Mouse (Mus musculus): ENCODE measurements around the gene Osbpl8. TPM values are rescaled to one million over a fixed set of nuclear protein-coding genes. Genes with fewer than 3 reads are reported as not detected.

Osbpl8 gene
- polyA plus RNA-seq, 1 experiment, result 16.4 TPM

GRCm38 (mm10) chr10:111256156-111256555 is 91.6 kb downstream of the Osbpl8 start:
- no peak overlapping the region for H3K9ac ChIP-seq (ENCODE audit: low read depth, poor library complexity, severe bottlenecking)
- H3K4me3 ChIP-seq (ENCODE audit: low read depth, low read length), result no peak overlapping the region
- no peak for TF ChIP-seq POLR2A (IDR thresholded peaks at IDR 0.05; ENCODE audit: insufficient read depth, low read length)
- no peak for TF ChIP-seq CTCF (IDR thresholded peaks at IDR 0.05; ENCODE audit: low read depth, low read length)
- no peak for TF ChIP-seq EP300 (IDR thresholded peaks at IDR 0.05; ENCODE audit: insufficient read depth, low read depth, low read length)
- H3K9me3 ChIP-seq (replicated peaks; ENCODE audit: control insufficient read depth, insufficient read depth, low read length, poor library complexity, severe bottlenecking), result no peaks in the 10 kb centered on the region
- H3K4me1 ChIP-seq (ENCODE audit: control insufficient read depth, insufficient read depth, low read length), result no peaks in the 10 kb centered on the region
- no peaks in the 10 kb centered on the region for H3K27me3 ChIP-seq (ENCODE audit: control insufficient read depth, insufficient read depth, low read length, poor library complexity, severe bottlenecking)
- H3K36me3 ChIP-seq (ENCODE audit: control insufficient read depth, insufficient read depth, low read length, poor library complexity, severe bottlenecking), result no peaks in the 10 kb centered on the region
- no peak overlapping the region for H3K27ac ChIP-seq (ENCODE audit: insufficient read depth, low read length)

- Histone ChIP-seq H3K9ac (ENCODE audit: low read depth, poor library complexity, severe bottlenecking) (no peak overlapping the region), H3K4me1 (ENCODE audit: control insufficient read depth, insufficient read depth, low read length) (no peaks in the 10 kb centered on the region), H3K27ac (ENCODE audit: insufficient read depth, low read length) (no peak overlapping the region), H3K9me3 (replicated peaks; ENCODE audit: control insufficient read depth, insufficient read depth, low read length, poor library complexity, severe bottlenecking) (no peaks in the 10 kb centered on the region), H3K4me3 (ENCODE audit: low read depth, low read length) (no peak overlapping the region), H3K36me3 (ENCODE audit: control insufficient read depth, insufficient read depth, low read length, poor library complexity, severe bottlenecking) (no peaks in the 10 kb centered on the region), H3K27me3 (ENCODE audit: control insufficient read depth, insufficient read depth, low read length, poor library complexity, severe bottlenecking) (no peaks in the 10 kb centered on the region)
- TF ChIP-seq CTCF (IDR thresholded peaks at IDR 0.05; ENCODE audit: low read depth, low read length) (no peak), POLR2A (IDR thresholded peaks at IDR 0.05; ENCODE audit: insufficient read depth, low read length) (no peak), EP300 (IDR thresholded peaks at IDR 0.05; ENCODE audit: insufficient read depth, low read depth, low read length) (no peak)
These were observed 92.8 kb downstream of the Osbpl8 start for GRCm38 (mm10) chr10:111257358-111257757.

GRCm38 (mm10) chr10:111258256-111258655 is 93.7 kb downstream of the Osbpl8 start:
- H3K4me3 ChIP-seq (ENCODE audit: low read depth, low read length), result no peak overlapping the region
- H3K4me1 ChIP-seq (ENCODE audit: control insufficient read depth, insufficient read depth, low read length), result no peaks in the 10 kb centered on the region

GRCm38 (mm10) chr10:111271687-111272086 is 107.1 kb downstream of the Osbpl8 start:
- no peak overlapping the region for H3K27ac ChIP-seq (ENCODE audit: insufficient read depth, low read length)
- no peak overlapping the region for H3K9ac ChIP-seq (ENCODE audit: low read depth, poor library complexity, severe bottlenecking)
- H3K4me1 ChIP-seq (ENCODE audit: control insufficient read depth, insufficient read depth, low read length), result no peaks in the 10 kb centered on the region
- H3K9me3 ChIP-seq (replicated peaks; ENCODE audit: control insufficient read depth, insufficient read depth, low read length, poor library complexity, severe bottlenecking), result no peaks in the 10 kb centered on the region
- H3K4me3 ChIP-seq (ENCODE audit: low read depth, low read length), result no peak overlapping the region
- no peaks in the 10 kb centered on the region for H3K27me3 ChIP-seq (ENCODE audit: control insufficient read depth, insufficient read depth, low read length, poor library complexity, severe bottlenecking)
- TF ChIP-seq CTCF (IDR thresholded peaks at IDR 0.05; ENCODE audit: low read depth, low read length), result no peak
- no peak for TF ChIP-seq EP300 (IDR thresholded peaks at IDR 0.05; ENCODE audit: insufficient read depth, low read depth, low read length)
- no peak for TF ChIP-seq POLR2A (IDR thresholded peaks at IDR 0.05; ENCODE audit: insufficient read depth, low read length)
- no peaks in the 10 kb centered on the region for H3K36me3 ChIP-seq (ENCODE audit: control insufficient read depth, insufficient read depth, low read length, poor library complexity, severe bottlenecking)

More at GRCm38 (mm10) chr10:111258256-111258655, 93.7 kb downstream of the Osbpl8 start:
- Histone ChIP-seq H3K9ac (ENCODE audit: low read depth, poor library complexity, severe bottlenecking) (no peak overlapping the region), H3K27ac (ENCODE audit: insufficient read depth, low read length) (no peak overlapping the region), H3K9me3 (replicated peaks; ENCODE audit: control insufficient read depth, insufficient read depth, low read length, poor library complexity, severe bottlenecking) (no peaks in the 10 kb centered on the region), H3K27me3 (ENCODE audit: control insufficient read depth, insufficient read depth, low read length, poor library complexity, severe bottlenecking) (no peaks in the 10 kb centered on the region), H3K36me3 (ENCODE audit: control insufficient read depth, insufficient read depth, low read length, poor library complexity, severe bottlenecking) (no peaks in the 10 kb centered on the region)
- no peak for TF ChIP-seq POLR2A (IDR thresholded peaks at IDR 0.05; ENCODE audit: insufficient read depth, low read length)
- no peak for TF ChIP-seq CTCF (IDR thresholded peaks at IDR 0.05; ENCODE audit: low read depth, low read length)
- no peak for TF ChIP-seq EP300 (IDR thresholded peaks at IDR 0.05; ENCODE audit: insufficient read depth, low read depth, low read length)

GRCm38 (mm10) chr10:111272905-111273304 is 108.4 kb downstream of the Osbpl8 start:
- Histone ChIP-seq H3K4me3 (ENCODE audit: low read depth, low read length) (no peak overlapping the region), H3K9me3 (replicated peaks; ENCODE audit: control insufficient read depth, insufficient read depth, low read length, poor library complexity, severe bottlenecking) (no peaks in the 10 kb centered on the region), H3K4me1 (ENCODE audit: control insufficient read depth, insufficient read depth, low read length) (no peaks in the 10 kb centered on the region), H3K9ac (ENCODE audit: low read depth, poor library complexity, severe bottlenecking) (no peak overlapping the region), H3K27me3 (ENCODE audit: control insufficient read depth, insufficient read depth, low read length, poor library complexity, severe bottlenecking) (no peaks in the 10 kb centered on the region), H3K36me3 (ENCODE audit: control insufficient read depth, insufficient read depth, low read length, poor library complexity, severe bottlenecking) (no peaks in the 10 kb centered on the region), H3K27ac (ENCODE audit: insufficient read depth, low read length) (no peak overlapping the region)
- TF ChIP-seq CTCF (IDR thresholded peaks at IDR 0.05; ENCODE audit: low read depth, low read length) (no peak), EP300 (IDR thresholded peaks at IDR 0.05; ENCODE audit: insufficient read depth, low read depth, low read length) (no peak), POLR2A (IDR thresholded peaks at IDR 0.05; ENCODE audit: insufficient read depth, low read length) (no peak)

- H3K27ac ChIP-seq (ENCODE audit: insufficient read depth, low read length), result no peak overlapping the region
- H3K9me3 ChIP-seq (replicated peaks; ENCODE audit: control insufficient read depth, insufficient read depth, low read length, poor library complexity, severe bottlenecking), result no peaks in the 10 kb centered on the region
- no peak for TF ChIP-seq EP300 (IDR thresholded peaks at IDR 0.05; ENCODE audit: insufficient read depth, low read depth, low read length)
- TF ChIP-seq POLR2A (IDR thresholded peaks at IDR 0.05; ENCODE audit: insufficient read depth, low read length), result no peak
- no peak for TF ChIP-seq CTCF (IDR thresholded peaks at IDR 0.05; ENCODE audit: low read depth, low read length)
These were observed 109.0 kb downstream of the Osbpl8 start for GRCm38 (mm10) chr10:111273463-111274088.

More at GRCm38 (mm10) chr10:111273463-111274088, 109.0 kb downstream of the Osbpl8 start:
- H3K36me3 ChIP-seq (ENCODE audit: control insufficient read depth, insufficient read depth, low read length, poor library complexity, severe bottlenecking), result no peaks in the 10 kb centered on the region
- no peak overlapping the region for H3K4me3 ChIP-seq (ENCODE audit: low read depth, low read length)
- H3K4me1 ChIP-seq (ENCODE audit: control insufficient read depth, insufficient read depth, low read length), result no peaks in the 10 kb centered on the region
- H3K9ac ChIP-seq (ENCODE audit: low read depth, poor library complexity, severe bottlenecking), result no peak overlapping the region
- no peaks in the 10 kb centered on the region for H3K27me3 ChIP-seq (ENCODE audit: control insufficient read depth, insufficient read depth, low read length, poor library complexity, severe bottlenecking)
